Mouse (Mus musculus) embryonic facial prominence, embryonic 14.5 days (tissue): ENCODE data around the gene Cdk14. TPM values are rescaled to one million over a fixed set of nuclear protein-coding genes. Genes with fewer than 3 reads are reported as not detected.

Experiments used
- ATAC-seq: fragments of 200-750 bp; cut with Nextera tagmentation; 2 replicates; pipeline ENCODE4 v1.8.0; 2017; ENCODE audit warnings: low read depth, moderate number of reproducible peaks, moderate TSS enrichment
- DNase-seq: peaks from one replicate; pipeline ENCODE4 v3.0.0-alpha.2; 2015; ENCODE audit warnings: low spot score
- H3K27ac ChIP-seq: fragments of 300-500 bp; sonication (generic); replicated peaks from 2 replicates; pipeline ENCODE4 v1.5.1; 2014; ENCODE audit warnings: low read depth, mild to moderate bottlenecking, low read length, moderate library complexity
- H3K27me3 ChIP-seq: fragments of 300-500 bp; sonication (generic); replicated peaks from 2 replicates; pipeline ENCODE4 v1.6.1; 2014; ENCODE audit warnings: low read length; ENCODE audit not compliant: control insufficient read depth, insufficient read depth
- H3K36me3 ChIP-seq: fragments of 300-500 bp; sonication (generic); 2 replicates; pipeline ENCODE4 v1.6.1; 2014; ENCODE audit warnings: low read length, mixed read lengths; ENCODE audit not compliant: control insufficient read depth, insufficient read depth
- H3K4me1 ChIP-seq: fragments of 300-500 bp; sonication (generic); 2 replicates; pipeline ENCODE4 v1.6.1; 2014; ENCODE audit warnings: antibody characterized with exemption, low read length; ENCODE audit not compliant: control insufficient read depth, insufficient read depth
- H3K4me2 ChIP-seq: fragments of 300-500 bp; sonication (generic); 2 replicates; pipeline ENCODE4 v1.6.1; 2014; ENCODE audit warnings: low read depth, mild to moderate bottlenecking, low read length, moderate library complexity, mixed read lengths
- H3K4me3 ChIP-seq: fragments of 300-500 bp; sonication (generic); 2 replicates; pipeline ENCODE4 v1.5.1; 2014; ENCODE audit warnings: low read depth, mild to moderate bottlenecking, low read length
- H3K9ac ChIP-seq: fragments of 300-500 bp; sonication (generic); 2 replicates; pipeline ENCODE4 v1.6.1; 2014; ENCODE audit warnings: low read depth, mild to moderate bottlenecking, low read length, moderate library complexity, mixed read lengths
- H3K9me3 ChIP-seq: fragments of 300-500 bp; sonication (generic); 2 replicates; pipeline ENCODE4 v1.6.1; 2016; ENCODE audit warnings: low read length; ENCODE audit not compliant: control insufficient read depth
- WGBS: fragments of 180-500 bp; shearing (Covaris S2); extraction: QIAGEN DNeasy Blood & Tissue Kit; methylation state at CpG from one replicate; pipeline ENCODE4 v1.1.7; 2014; 5-methylcytosine and 5-hydroxymethylcytosine counted together
- polyA plus RNA-seq: library from polyadenylated mRNA; unstranded; fragments of >200 nt; fragmentation: Nextera tagmentation; extraction: Ambion mirVana; gene quantifications from 2 replicates; pipeline ENCODE4 v1.2.1, GENCODE M21; 2014

Gene Cdk14
- polyA plus RNA-seq, 1 experiment from 2014 or later, result 33.8 TPM

DNA sequence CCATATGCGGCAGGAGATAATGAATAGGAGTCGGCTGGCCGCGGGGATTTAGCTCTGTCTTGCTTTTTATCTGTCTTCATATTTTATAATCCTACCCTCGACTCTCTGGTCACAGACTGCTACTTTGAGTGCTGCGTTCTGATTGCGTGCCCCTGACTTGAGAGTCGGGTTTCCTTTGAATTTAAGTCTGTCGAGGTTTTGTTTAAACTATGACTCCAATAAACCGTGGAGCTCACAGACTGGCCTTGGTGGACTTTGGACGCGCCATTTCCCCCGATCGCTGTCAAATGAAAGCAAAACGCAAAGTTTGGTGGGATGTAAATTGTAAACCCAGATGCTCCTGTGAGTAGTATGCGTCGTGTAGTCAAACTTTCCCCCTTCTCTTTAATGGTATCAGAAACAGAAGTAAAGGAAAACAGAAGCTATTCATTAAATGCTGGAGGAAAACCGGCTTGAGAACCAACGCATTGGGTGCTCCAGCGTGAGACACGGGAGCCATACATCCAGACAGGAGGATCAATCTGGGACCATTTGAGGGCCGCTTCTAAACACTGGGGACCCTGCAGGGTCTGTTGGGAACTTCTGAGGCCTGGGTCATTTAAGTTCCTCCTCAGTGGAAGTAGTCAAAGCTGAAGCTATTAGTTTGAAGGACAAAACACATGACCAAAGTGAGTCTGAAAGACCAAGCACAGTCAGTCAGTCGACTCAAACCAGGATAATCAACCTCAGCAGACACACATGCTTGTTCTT, 661.6 kb downstream of the Cdk14 start:
- H3K4me1 ChIP-seq, result peaks cover 12% of the 10 kb centered on the region
- no peak for DNase-seq
- no peaks in the 10 kb centered on the region for H3K27me3 ChIP-seq
- H3K27ac ChIP-seq, result peak overlapping the region; percentile 98
- WGBS, result under 1% methylated on average over 23 of the region's 23 CpGs
- ATAC-seq, result peak; percentile 9
- peak overlapping the region; percentile 95 for H3K9ac ChIP-seq
- no peaks in the 10 kb centered on the region for H3K9me3 ChIP-seq
- H3K4me3 ChIP-seq, result peak overlapping the region; percentile 89
- H3K4me2 ChIP-seq, result peak overlapping the region; percentile 94
- no peaks in the 10 kb centered on the region for H3K36me3 ChIP-seq

DNA sequence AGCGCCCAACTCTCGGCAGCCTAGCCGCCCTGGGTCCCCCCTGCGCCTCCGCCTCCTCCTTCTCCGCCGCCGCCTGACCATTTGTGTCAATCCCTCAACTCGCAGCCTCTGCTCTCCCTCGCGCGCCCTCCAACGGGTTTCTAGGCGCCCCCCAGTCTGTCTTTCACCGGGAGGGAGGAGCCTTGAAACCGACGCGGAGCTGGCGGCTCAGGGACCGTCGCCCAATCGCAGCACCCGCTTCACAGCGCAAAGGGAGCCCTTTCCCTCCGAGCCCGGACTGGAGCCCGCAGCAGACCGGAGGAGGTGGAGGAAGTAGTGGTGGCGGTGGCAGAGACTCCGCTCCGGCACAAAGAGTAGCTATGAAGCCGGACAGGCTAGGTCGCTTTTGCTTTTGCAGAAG, 662.2 kb downstream of the Cdk14 start, which contains the start of gene Fzd1:
TSS of gene Fzd1 (minus strand) at position 134 of the 400 bp plus-strand sequence.
- WGBS, result 0% methylated on average over 18 of the region's 33 CpGs
- Histone ChIP-seq H3K4me2 (peak within 1 kb of the TSS; percentile 94), H3K27me3 (no peaks in the 10 kb centered on the region), H3K4me1 (peaks cover 12% of the 10 kb centered on the region), H3K36me3 (no peaks in the 10 kb centered on the region), H3K4me3 (peak within 1 kb of the TSS; percentile 89), H3K9ac (peak within 1 kb of the TSS; percentile 95), H3K27ac (peak within 1 kb of the TSS; percentile 98), H3K9me3 (no peaks in the 10 kb centered on the region)
- DNase-seq (peak; percentile 98), ATAC-seq (peak; percentile 97)

DNA sequence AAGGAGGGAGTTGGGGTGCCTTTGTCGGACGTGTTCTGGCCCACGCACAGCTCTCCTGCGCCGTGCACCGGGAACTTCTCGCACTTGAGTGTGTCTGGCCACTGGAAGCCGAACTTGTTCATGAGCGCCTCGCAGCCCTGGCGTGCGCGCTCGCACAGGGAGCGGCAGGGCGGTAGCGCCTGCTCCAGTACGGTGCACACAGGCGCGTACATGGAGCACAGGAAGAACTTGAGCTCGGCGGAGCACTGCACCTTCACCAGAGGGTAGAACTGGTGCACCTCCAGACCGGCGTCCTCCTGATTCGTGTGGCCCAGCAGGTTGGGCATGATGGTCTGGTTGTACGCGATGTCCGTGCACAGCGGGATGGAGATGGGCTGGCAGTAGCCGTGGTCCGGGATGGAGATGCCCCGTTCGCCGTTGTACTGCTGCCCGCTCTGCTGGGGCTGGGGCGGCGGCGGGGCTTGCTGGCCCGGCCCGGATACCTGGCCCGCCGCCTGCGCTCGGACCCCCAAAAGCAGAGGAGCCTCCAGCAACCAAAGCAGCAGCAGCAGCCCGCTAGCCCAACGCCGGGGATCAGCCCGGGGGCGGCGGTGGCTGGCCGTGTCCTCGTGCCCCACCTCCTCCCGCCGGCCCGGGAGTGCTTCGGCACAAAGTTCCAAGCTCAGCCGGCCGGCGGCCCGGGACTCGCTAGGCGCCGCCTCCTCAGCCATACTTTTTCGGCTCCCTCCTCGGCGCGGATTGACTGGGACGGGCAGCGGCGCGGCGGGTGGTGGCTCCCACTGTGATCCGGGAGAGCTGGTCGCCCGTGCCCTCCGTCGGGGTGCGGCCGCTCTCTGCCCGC, 663.0 kb downstream of the Cdk14 start:
- under 1% methylated on average over 36 of the region's 80 CpGs for WGBS
- Histone ChIP-seq H3K36me3 (no peaks in the 10 kb centered on the region), H3K27me3 (no peaks in the 10 kb centered on the region), H3K4me2 (peak overlapping the region; percentile 94), H3K27ac (peak overlapping the region; percentile 98), H3K9me3 (no peaks in the 10 kb centered on the region), H3K4me1 (peaks cover 12% of the 10 kb centered on the region), H3K4me3 (peak overlapping the region; percentile 89), H3K9ac (peak overlapping the region; percentile 95)
- peak; percentile 85 for DNase-seq
- peak; percentile 53 for ATAC-seq

DNA sequence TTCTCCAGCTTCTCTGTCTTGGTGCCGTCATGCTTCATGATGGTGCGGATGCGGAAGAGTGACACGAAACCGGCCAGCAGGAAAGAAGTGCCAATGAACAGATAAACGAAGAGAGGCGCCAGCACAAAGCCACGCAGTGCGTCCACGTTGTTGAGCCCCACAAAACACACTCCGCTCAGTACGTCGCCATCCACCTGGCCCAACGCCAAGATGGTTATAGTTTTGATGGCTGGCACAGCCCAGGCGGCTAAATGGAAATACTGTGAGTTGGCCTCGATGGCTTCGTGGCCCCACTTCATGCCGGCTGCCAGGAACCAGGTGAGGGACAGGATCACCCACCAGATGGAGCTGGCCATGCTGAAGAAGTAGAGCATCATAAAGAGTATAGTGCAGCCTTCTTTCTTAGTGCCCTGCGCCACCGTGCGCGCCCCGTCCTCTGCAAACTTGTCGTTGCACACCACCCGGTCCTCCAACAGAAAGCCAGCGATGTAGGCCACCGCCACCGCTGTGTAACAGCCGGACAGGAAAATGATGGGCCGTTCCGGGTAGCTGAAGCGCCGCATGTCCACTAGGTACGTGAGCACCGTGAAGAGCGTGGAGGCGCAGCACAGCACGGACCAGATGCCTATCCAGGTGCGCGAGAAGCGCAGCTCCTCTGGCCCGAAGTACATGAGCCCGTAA, 664.0 kb downstream of the Cdk14 start:
- no peak for ATAC-seq
- DNase-seq, result peak; percentile 46
- peaks cover 12% of the 10 kb centered on the region for H3K4me1 ChIP-seq
- peak overlapping the region; percentile 94 for H3K4me2 ChIP-seq
- peak overlapping the region; percentile 95 for H3K9ac ChIP-seq
- H3K4me3 ChIP-seq, result peak overlapping the region; percentile 89
- H3K27ac ChIP-seq, result peak overlapping the region; percentile 98
- H3K36me3 ChIP-seq, result no peaks in the 10 kb centered on the region
- H3K27me3 ChIP-seq, result no peaks in the 10 kb centered on the region
- H3K9me3 ChIP-seq, result no peaks in the 10 kb centered on the region
- whole genome bisulfite sequencing, result 4% methylated on average over 42 of the region's 43 CpGs

DNA sequence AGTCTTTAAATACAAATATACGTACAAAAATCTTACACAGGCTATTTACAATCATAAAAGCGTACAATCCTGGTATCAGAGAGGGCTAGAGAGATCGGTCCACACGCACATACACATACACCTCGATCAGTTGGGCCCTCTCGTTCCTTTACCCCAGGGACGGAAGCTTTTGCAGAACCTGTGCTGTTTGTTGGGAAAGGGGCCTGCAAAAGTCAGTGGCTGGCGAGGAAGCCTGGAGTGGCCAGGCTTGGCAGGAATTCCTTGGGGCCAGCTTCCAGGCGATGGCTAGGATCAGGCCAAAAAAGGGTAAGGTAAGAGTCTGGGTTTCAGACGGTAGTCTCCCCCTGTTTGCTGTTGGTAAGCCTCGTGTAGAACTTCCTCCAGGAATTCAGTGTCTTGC, 664.8 kb downstream of the Cdk14 start:
- H3K4me1 ChIP-seq, result peaks cover 12% of the 10 kb centered on the region
- DNase-seq (no peak), ATAC-seq (no peak)
- 0 out of 2 replicates have a peak overlapping the region, but pooled peaks have one; percentile 98 for H3K27ac ChIP-seq
- no peaks in the 10 kb centered on the region for H3K36me3 ChIP-seq
- WGBS, result 29% methylated on average over 11 of the region's 11 CpGs
- H3K9ac ChIP-seq, result peak overlapping the region; percentile 95
- peak overlapping the region; percentile 94 for H3K4me2 ChIP-seq
- peak overlapping the region; percentile 89 for H3K4me3 ChIP-seq
- no peaks in the 10 kb centered on the region for H3K27me3 ChIP-seq
- no peaks in the 10 kb centered on the region for H3K9me3 ChIP-seq

DNA sequence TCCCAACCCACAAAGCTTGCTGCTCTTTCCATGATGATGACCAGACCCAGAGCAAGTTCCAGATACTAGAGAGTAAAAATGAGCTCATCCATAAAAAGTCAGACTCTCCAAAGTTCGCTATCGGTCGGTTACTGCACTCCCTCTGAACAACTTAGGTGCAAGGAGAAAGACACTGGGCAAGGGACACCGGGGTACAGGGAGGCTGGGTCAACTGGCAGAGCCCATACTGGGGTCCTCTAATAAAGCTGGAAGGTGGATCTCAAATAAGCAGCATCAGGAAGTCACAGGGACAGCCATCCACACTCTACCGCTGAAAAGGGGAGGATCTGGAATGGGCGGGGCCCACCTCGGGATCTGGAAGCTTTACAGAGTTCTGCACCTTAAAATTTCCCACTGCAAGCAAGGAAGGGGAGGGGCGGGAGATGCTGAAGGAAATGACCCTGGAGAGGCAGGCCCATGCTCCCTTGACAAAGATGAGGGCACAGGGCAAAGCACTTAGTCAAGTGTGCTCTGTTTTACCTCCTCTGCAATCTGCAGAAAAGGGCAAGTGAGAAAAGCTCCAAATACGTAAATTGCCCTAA, 665.3 kb downstream of the Cdk14 start:
- Histone ChIP-seq H3K27me3 (no peaks in the 10 kb centered on the region), H3K9ac (peak overlapping the region; percentile 95), H3K4me2 (peak overlapping the region; percentile 94), H3K9me3 (no peaks in the 10 kb centered on the region), H3K4me1 (peaks cover 12% of the 10 kb centered on the region), H3K4me3 (peak overlapping the region; percentile 89), H3K27ac (no peak overlapping the region), H3K36me3 (no peaks in the 10 kb centered on the region)
- 21% methylated on average over 9 of the region's 9 CpGs for WGBS
- DNase-seq, result peak; percentile 33
- ATAC-seq, result no peak
